Mouse (Mus musculus): ENCODE data around the gene Ccdc85c.

The Ccdc85c gene

GRCm38 (mm10) chr12:108294620-108295019 lies 19.4 kb upstream of the Ccdc85c start:
- DNase-seq, result no peak

GRCm38 (mm10) chr12:108292957-108293356 lies 17.7 kb upstream of the Ccdc85c start:
- DNase-seq, result peak; percentile 65 to 84

GRCm38 (mm10) chr12:108292419-108292818 lies 17.2 kb upstream of the Ccdc85c start:
- DNase-seq, result no peak

- DNase-seq, result no peak
Observed at GRCm38 (mm10) chr12:108288127-108288880, 13.1 kb upstream of the Ccdc85c start.

- DNase-seq, result no peak
Observed at GRCm38 (mm10) chr12:108287011-108287410, 11.8 kb upstream of the Ccdc85c start.

- no peak for DNase-seq
Observed at GRCm38 (mm10) chr12:108286381-108286780, 11.2 kb upstream of the Ccdc85c start.

GRCm38 (mm10) chr12:108285225-108286011 lies 10.2 kb upstream of the Ccdc85c start:
- DNase-seq, result no peak

GRCm38 (mm10) chr12:108284455-108285224 lies 9.4 kb upstream of the Ccdc85c start:
- no peak for DNase-seq

- DNase-seq, result no peak
Observed at GRCm38 (mm10) chr12:108278221-108278918, 3.1 kb upstream of the Ccdc85c start.

- DNase-seq, result no peak
Observed at GRCm38 (mm10) chr12:108277341-108277841, 2.2 kb upstream of the Ccdc85c start.

GRCm38 (mm10) chr12:108275920-108276822 lies 946 bp upstream of the Ccdc85c start:
- DNase-seq, result peak; percentile 53 to 58

GRCm38 (mm10) chr12:108275508-108275890 lies 274 bp upstream of the Ccdc85c start:
- peak; percentile 96 to 97 for DNase-seq

GRCm38 (mm10) chr12:108274313-108274595 lies 971 bp downstream of the Ccdc85c start:
- no peak for DNase-seq

GRCm38 (mm10) chr12:108273466-108274312 lies 1.5 kb downstream of the Ccdc85c start:
- no peak for DNase-seq

- no peak for DNase-seq
Observed at GRCm38 (mm10) chr12:108272143-108272635, 3.0 kb downstream of the Ccdc85c start.

GRCm38 (mm10) chr12:108271351-108272142 lies 3.7 kb downstream of the Ccdc85c start:
- no peak for DNase-seq

- peak in 1 of 2 experiments; percentile 57 for DNase-seq
Observed at GRCm38 (mm10) chr12:108270240-108270919, 4.8 kb downstream of the Ccdc85c start.

GRCm38 (mm10) chr12:108269699-108270098 lies 5.5 kb downstream of the Ccdc85c start:
- DNase-seq, result no peak

GRCm38 (mm10) chr12:108268970-108269369 lies 6.3 kb downstream of the Ccdc85c start:
- DNase-seq, result no peak
